Mouse (Mus musculus) heart, adult 2 months (tissue): ENCODE measurements at regions not wholly inside any gene's neighbourhood (a gene's known extent, or its start where the extent isn't known, plus 50 kb on each side); places are given as distances from the start of the nearest gene placed in this dataset.

ENCODE experiments used
- DNase-seq, 2 experiments: peaks; one replicate each; pipeline ENCODE4 v3.0.0; 2021
- H3K27ac ChIP-seq: fragments of 200-600 bp; 2 replicates; pipeline ENCODE4 v1.8.1; 2022
- H3K27me3 ChIP-seq: fragments of 200-500 bp; 2 replicates; pipeline ENCODE4 v1.6.1; 2012; ENCODE audit warnings: mild to moderate bottlenecking, low read length, inconsistent platforms, mixed read lengths; ENCODE audit not compliant: control insufficient read depth, insufficient read depth
- H3K36me3 ChIP-seq: fragments of 200-500 bp; 2 replicates; pipeline ENCODE4 v1.6.1; 2012; ENCODE audit warnings: low read length, inconsistent platforms; ENCODE audit not compliant: control insufficient read depth, insufficient read depth
- H3K4me1 ChIP-seq: fragments of 200-500 bp; 2 replicates; pipeline ENCODE4 v1.6.1; 2011; ENCODE audit warnings: low read length; ENCODE audit not compliant: control insufficient read depth, insufficient read depth
- H3K4me3 ChIP-seq: fragments of 200-600 bp; 2 replicates; pipeline ENCODE4 v1.8.1; 2022
- H3K79me2 ChIP-seq: fragments of 200-500 bp; replicated peaks from 2 replicates; pipeline ENCODE4 v1.6.1; 2012; ENCODE audit warnings: mild to moderate bottlenecking, inconsistent platforms, low read length, moderate library complexity, mixed read lengths; ENCODE audit not compliant: control insufficient read depth, insufficient read depth
- H3K9ac ChIP-seq: fragments of 200-500 bp; 2 replicates; pipeline ENCODE4 v1.6.1; 2012; ENCODE audit warnings: low read depth, mild to moderate bottlenecking, control low read depth, inconsistent platforms, low read length, mixed read lengths
- CTCF ChIP-seq: fragments of 200-600 bp; IDR thresholded peaks from 2 replicates; pipeline ENCODE4 v1.8.1; 2022; ENCODE audit warnings: antibody characterized with exemption, mild to moderate bottlenecking, moderate library complexity
- EP300 ChIP-seq: fragments of 200-500 bp; IDR thresholded peaks from 2 replicates; pipeline ENCODE4 v1.6.1; 2011; ENCODE audit warnings: low read depth, low read length, control low read depth; ENCODE audit not compliant: insufficient read depth
- WGBS: fragments of 180-500 bp; shearing (Covaris S2); methylation state at CpG from one replicate; pipeline ENCODE4 v1.1.7; 2018; 5-methylcytosine and 5-hydroxymethylcytosine counted together
- intact Hi-C: fragments of 180-260 bp; cut with DNase I; formaldehyde crosslinking; loops from one replicate; pipeline ENCODE4 v1.15.1; 2025

- TF ChIP-seq CTCF (peak; percentile 36), EP300 (no peak)
- Histone ChIP-seq H3K36me3 (no peaks in the 10 kb centered on the region), H3K4me3 (no peak overlapping the region), H3K9ac (no peak overlapping the region), H3K27ac (no peak overlapping the region), H3K79me2 (no peaks in the 10 kb centered on the region), H3K4me1 (no peaks in the 10 kb centered on the region), H3K27me3 (no peaks in the 10 kb centered on the region)
- DNase-seq, result no peak
- intact Hi-C loops, result no loop called here
- 46% methylated on average over 2 of the region's 2 CpGs for whole genome bisulfite sequencing
Measured at GRCm38 (mm10) chr9:93777784-93778402, 760.0 kb downstream of the 1190002N15Rik start.
